Mouse (Mus musculus) heart, adult 2 months (tissue): Measurements from ENCODE around the gene Nat8l.

ENCODE experiments used
- CTCF ChIP-seq: fragments of 200-600 bp; IDR thresholded peaks from 2 replicates; pipeline ENCODE4 v1.8.1; 2022; ENCODE audit warnings: antibody characterized with exemption, mild to moderate bottlenecking, moderate library complexity
- EP300 ChIP-seq: fragments of 200-500 bp; IDR thresholded peaks from 2 replicates; pipeline ENCODE4 v1.6.1; 2011; ENCODE audit warnings: low read depth, low read length, control low read depth; ENCODE audit not compliant: insufficient read depth

DNA sequence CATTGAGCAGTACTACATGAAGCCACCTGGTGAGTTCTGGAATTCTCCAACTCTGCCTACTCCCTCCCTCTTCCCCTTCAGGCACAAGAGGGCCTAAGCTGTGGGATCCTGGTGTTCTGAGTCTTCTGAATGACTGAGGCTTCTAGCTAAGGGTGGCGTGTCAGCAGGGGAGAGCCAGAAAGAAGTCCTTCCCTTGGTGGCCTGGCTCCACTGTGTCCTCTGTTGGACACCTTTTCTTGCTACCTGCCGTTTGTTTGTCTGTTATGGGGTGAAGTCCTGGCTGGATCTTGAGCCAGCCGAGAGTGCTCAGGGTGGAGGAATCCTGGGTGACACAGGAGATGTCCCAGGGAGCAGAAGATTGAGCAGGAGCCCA, 2.7 kb downstream of the Nat8l start:
- TF ChIP-seq EP300: no peak
- TF ChIP-seq CTCF: no peak
